Mouse (Mus musculus) layer of hippocampus, postnatal 25 days (tissue): ENCODE results near the gene Lfng. TPM values are rescaled to one million over a fixed set of nuclear protein-coding genes. Genes with fewer than 3 reads are reported as not detected.

Experiments used
- DNase-seq, 2 experiments: peaks; one replicate each; pipeline ENCODE4 v3.0.0; 2022; ENCODE audit warnings: mixed read lengths in 2 of 2, low spot score in 1 of 2; ENCODE audit errors: extremely low spot score in 1 of 2
- total RNA-seq, 2 experiments: library from RNA; stranded (reverse); gene quantifications; 2 replicates each; pipeline ENCODE4 v1.2.3; 2021

Gene Lfng
- total RNA-seq, 2 experiments from 2014 or later = 20.0 to 29.8 TPM

DNA sequence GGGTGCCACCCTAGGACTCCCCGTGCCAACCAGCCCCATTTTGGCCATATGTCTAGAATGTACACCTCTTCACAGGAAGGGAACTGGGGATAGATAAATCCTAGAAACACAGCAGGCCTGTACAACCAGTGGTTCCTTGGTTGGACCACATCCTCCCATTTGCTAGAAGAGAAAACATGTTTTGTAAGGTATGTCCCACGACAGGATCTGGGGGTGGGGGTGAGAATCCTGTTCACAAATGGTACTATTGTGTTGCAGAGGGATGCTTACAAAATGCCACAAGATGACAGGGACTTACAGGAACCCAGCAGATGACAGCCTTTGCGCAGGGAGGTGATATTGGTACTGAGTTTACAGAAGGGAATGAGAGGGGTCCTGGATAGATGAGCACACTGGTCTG, 30.9 kb downstream of the Lfng start:
- DNase-seq = no peak

DNA sequence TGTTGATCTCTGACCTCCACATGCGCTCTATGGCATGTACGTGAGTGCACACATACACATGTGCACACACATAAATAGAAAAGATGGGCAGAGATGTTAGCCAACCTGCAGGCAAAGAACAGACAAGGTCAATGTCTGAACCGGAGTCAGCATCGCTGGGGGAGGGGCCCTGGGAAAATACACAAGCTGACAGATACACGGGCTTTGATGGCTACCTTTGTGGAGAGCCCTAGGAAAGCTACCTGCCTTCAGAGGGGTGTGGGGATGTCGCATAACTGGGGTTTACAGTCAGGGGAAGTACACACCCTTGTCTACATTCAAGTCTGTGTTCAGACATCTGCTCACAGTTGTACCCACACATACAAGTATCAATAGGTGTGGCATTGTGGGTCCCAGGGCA, 31.4 kb downstream of the Lfng start:
- DNase-seq = no peak

- DNase-seq = no peak
Measured at GRCm38 (mm10) chr5:140639312-140639711, 32.2 kb downstream of the Lfng start.

DNA sequence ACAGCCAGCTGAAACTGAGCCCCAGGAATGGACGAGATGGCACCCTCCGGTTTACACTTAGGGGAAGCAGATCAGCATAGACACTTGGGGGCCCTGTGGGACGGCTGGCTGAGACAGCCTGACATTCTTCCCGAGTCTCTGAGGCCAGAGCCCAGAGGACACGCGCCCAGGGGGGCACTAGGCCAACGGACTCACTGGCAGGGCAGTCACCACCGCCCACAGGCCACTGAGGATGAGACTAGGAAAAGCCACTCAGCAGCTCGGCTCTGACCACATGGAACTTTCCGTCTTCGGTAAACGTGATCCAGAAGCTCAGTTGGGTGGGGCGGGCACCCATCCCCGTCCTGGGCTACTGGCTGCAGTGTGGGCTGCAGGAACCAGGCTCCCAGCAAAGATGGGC, 32.8 kb downstream of the Lfng start:
- no peak for DNase-seq

GRCm38 (mm10) chr5:140640812-140641211, 33.7 kb downstream of the Lfng start:
- DNase-seq = no peak

GRCm38 (mm10) chr5:140641254-140641928, 34.3 kb downstream of the Lfng start:
- no peak for DNase-seq

- no peak for DNase-seq
Measured at GRCm38 (mm10) chr5:140642076-140642475, 35.0 kb downstream of the Lfng start.

DNA sequence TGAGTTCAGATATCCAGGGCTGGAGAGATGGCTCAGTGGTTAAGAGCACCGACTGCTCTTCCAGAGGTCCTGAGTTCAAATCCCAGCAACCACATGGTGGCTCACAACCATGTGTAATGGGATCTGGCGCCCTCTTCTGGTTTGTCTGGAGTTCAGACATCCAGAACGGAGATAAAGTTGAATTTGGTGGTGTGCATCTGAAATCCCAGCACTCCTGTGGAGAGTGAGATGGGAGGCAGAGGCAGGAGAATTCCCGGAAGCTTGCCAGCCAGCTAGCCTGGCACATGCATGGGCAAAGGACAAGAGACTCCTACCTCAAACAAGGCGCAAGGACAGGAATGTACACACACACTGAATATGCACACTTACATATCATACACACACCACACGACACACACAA, 37.1 kb downstream of the Lfng start:
- DNase-seq = no peak

- no peak for DNase-seq
Measured at GRCm38 (mm10) chr5:140644702-140645201, 37.6 kb downstream of the Lfng start.

GRCm38 (mm10) chr5:140645454-140645853, 38.3 kb downstream of the Lfng start:
- DNase-seq = no peak

- no peak for DNase-seq
Measured at GRCm38 (mm10) chr5:140646171-140646570, 39.1 kb downstream of the Lfng start.

DNA sequence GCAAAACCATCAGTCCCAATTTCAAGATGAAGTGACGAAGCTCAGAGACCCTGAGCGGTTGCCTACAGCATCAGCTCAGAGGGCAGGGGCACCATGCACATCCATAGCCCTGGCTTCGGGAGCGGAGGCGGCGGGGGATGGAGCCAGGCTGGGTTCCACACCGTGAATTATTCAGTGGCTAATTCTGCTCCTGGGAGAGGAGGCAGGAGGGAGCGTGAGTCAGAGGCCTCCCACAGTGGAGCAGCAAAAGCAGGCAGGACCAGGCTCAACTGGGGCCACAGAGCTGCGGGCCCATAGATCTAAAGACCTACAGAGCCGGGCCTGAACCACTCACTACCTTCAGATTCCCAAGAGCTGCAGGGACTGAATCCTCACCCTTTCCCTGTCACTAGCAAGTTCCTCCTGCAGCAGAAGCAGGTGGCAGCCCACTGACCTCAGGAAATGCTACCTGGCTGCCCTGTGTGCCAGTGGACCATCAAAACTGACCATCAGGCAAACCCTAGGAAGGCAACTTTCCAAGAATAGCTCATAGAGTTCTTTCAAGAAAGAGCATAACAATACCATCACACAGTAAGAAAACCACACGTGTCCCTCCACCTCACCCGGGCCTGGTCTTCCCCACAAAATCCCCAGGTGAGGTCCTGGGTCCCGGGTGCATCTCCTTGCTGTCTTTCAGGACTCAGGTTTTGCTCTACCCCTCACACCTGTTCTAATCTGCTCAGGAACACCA, 40.1 kb downstream of the Lfng start:
- DNase-seq = no peak

GRCm38 (mm10) chr5:140647821-140648518, 40.9 kb downstream of the Lfng start:
- DNase-seq = peak in 1 of 2 experiments; percentile 70

GRCm38 (mm10) chr5:140648519-140649100, 41.5 kb downstream of the Lfng start, which contains the start of gene Ttyh3:
Ttyh3 (minus strand) TSS chr5:140649031.
- no peak for DNase-seq

DNA sequence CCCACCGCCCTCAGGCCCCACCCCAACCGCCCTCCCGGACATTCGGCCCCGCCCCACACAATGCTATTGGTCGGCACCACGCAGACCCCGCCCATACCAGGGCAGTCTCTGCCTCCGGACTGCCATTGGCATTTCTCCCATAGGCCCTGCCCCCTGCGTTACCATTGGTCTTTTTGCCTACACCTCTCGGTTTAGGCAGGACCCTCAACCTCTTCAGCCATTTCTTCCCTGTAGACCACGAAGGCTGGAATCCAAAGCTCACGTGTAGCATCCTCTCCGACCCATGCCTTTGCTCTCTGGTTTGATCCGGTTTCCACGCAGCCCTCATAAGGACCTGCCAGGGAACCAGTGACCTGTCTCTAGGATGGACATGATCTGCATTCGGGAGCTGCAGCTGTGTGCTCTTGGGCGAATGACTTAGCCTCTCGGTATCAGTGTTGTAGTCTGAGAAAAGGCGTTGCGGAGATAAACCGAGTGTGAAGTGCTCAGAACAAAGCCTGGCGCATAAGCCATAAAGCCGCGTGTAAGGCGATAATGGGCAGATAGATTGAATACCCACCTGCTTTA, 42.1 kb downstream of the Lfng start:
- peak; percentile 87 to 88 for DNase-seq

- no peak for DNase-seq
Measured at GRCm38 (mm10) chr5:140649881-140650414, 42.8 kb downstream of the Lfng start.

DNA sequence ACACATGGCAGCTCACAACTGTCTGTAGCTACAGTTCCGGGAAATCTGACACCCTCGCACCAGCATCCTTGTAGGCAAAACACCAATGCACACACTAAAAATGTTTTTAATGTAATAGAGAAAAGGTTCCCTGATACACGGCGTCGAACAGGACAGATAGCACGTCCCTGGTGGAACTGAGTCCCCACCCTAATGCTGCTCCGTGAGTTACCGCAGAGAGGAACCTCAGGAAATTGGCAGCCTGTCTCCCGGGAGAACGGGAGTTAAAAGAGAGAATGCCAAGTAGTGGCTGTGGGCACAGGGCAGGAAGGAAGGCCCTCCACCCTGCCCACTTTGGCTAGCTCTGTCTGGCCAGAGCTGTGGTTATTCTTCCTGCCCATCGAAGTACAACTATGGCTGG, 44.1 kb downstream of the Lfng start:
- DNase-seq = no peak

- DNase-seq = no peak
Measured at GRCm38 (mm10) chr5:140652587-140652986, 45.5 kb downstream of the Lfng start.

DNA sequence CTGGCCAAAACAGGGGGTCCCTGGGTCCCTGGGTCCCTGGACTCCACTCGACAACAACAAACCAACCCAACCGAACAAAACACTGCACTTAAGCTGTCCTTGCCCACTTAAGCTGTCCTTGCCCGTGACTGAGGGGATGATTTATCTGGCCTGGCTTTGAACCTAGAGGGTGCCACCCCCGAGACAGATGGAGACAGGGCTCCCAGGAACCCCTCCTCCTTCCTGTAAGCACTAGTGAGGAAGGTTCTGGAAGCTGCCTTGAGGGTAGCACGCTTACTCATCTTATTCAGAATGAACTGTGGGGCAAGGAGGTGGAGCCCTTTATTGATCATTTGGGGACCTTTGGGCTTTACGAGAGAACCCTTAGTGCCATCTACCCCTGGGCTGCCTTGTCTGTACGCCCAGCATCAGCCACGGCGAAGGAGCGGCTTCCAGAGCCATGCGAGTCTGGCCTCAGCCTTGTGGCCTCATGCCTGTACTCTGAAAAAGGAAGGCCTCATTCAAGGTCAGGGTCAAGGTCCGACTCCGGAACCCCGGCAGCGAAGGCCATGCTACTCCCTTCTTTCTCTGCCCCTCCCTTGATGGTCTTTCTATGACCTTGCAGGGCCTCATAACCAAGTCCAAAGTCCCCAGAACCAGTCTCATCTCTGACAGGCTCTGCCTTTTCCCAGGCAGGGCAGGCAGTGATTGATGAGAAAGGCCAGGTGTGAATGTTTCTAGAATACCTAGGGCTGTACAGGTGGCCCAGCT, 47.2 kb downstream of the Lfng start:
- DNase-seq = no peak
